Mouse (Mus musculus): Measurements from ENCODE around the gene Atg9b. TPM values are rescaled to one million over a fixed set of nuclear protein-coding genes. Genes with fewer than 3 reads are reported as not detected.
A peak's percentile ranks its signal among the peaks of the same experiment; 100 is the strongest.

Gene Atg9b
- polyA plus RNA-seq, 1 experiment from 2014 or later = 2.5 TPM

DNA sequence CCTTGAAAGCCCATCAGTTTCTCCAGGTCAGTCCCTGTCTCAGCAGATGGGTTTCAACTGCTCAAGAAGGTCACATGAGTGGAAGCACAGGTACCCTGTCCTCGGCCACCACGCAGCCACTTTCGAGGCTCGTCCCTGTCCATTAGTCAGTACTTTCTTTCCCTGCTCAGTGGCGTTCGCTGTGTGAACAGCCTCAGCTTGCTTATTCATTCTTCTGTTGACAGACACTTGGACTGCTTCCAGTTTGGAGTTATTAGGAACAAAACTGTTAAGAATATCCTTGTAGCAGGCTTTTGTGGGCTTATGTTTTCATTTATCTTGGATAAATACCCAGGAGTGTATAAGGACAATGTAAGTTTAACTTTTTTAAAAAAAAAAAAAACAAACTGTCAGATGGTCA, 17.7 kb downstream of the Atg9b start:
- Histone ChIP-seq H3K4me1 (peaks cover 10% of the 10 kb centered on the region), H3K9me3 (no peaks in the 10 kb centered on the region), H3K27ac (0 out of 2 replicates have a peak overlapping the region, but pooled peaks have one; percentile 31), H3K27me3 (replicated peaks) (0 out of 2 replicates have a peak, but pooled peaks cover 3% of the 10 kb centered on the region), H3K9ac (no peak overlapping the region), H3K4me2 (no peak overlapping the region; the same call in 1 of the 2 replicates), H3K36me3 (no peaks in the 10 kb centered on the region), H3K4me3 (replicated peaks) (no peak overlapping the region)
- no peak for ATAC-seq (ENCODE audit: insufficient read depth, low FRiP score, low read depth)
- 27% methylated on average over 6 of the region's 6 CpGs for WGBS

DNA sequence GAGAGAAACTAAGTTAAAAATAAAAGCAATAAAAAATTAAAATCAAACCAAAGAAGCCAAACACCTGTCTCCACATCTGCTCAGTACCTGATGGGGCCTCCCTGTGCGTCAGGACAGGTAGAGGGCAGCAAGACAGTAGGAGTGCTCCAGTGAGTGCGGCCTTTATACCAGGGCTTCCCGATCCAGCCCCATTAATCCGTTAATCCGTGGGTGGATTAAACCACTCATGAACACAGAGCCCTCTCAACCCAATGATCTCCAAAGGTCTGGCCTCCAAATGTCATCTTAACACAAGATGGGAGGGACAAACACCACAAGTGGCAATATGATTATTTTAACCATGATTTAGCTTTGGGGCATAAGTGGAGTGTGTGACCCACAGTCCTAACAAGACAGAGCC, 18.1 kb downstream of the Atg9b start:
- H3K27ac ChIP-seq = 0 out of 2 replicates have a peak overlapping the region, but pooled peaks have one; percentile 31
- H3K4me3 ChIP-seq (replicated peaks) = no peak overlapping the region
- H3K36me3 ChIP-seq = no peaks in the 10 kb centered on the region
- ATAC-seq (ENCODE audit: insufficient read depth, low FRiP score, low read depth) = no peak
- H3K9me3 ChIP-seq = no peaks in the 10 kb centered on the region
- H3K27me3 ChIP-seq (replicated peaks) = 0 out of 2 replicates have a peak, but pooled peaks cover 3% of the 10 kb centered on the region
- no peak overlapping the region; the same call in 1 of the 2 replicates for H3K4me2 ChIP-seq
- 73% methylated on average over 5 of the region's 5 CpGs for WGBS
- no peak overlapping the region for H3K9ac ChIP-seq
- H3K4me1 ChIP-seq = peaks cover 10% of the 10 kb centered on the region

DNA sequence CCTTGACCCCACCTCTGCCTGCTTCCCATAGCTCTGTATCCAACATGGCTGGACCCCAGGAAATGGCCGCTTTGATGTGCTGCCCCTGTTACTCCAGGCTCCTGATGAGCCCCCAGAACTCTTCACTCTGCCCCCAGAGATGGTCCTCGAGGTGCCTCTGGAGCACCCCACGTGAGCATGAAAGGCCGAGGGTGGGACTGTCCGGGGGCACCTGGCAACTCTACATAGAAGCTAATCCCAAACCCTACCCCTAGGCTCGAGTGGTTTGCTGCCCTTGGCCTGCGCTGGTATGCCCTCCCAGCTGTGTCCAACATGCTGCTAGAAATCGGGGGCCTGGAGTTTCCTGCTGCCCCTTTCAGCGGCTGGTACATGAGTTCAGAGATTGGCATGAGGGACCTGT, 22.2 kb downstream of the Atg9b start:
- peak; percentile 47; the same call in 1 of the 2 replicates for ATAC-seq (ENCODE audit: insufficient read depth, low FRiP score, low read depth)
- Histone ChIP-seq H3K4me3 (replicated peaks) (no peak overlapping the region), H3K27me3 (replicated peaks) (no peaks in the 10 kb centered on the region), H3K4me2 (no peak overlapping the region), H3K9me3 (no peaks in the 10 kb centered on the region), H3K36me3 (no peaks in the 10 kb centered on the region), H3K9ac (no peak overlapping the region), H3K4me1 (peaks cover 7% of the 10 kb centered on the region), H3K27ac (no peak overlapping the region)
- 88% methylated on average over 9 of the region's 9 CpGs for WGBS

DNA sequence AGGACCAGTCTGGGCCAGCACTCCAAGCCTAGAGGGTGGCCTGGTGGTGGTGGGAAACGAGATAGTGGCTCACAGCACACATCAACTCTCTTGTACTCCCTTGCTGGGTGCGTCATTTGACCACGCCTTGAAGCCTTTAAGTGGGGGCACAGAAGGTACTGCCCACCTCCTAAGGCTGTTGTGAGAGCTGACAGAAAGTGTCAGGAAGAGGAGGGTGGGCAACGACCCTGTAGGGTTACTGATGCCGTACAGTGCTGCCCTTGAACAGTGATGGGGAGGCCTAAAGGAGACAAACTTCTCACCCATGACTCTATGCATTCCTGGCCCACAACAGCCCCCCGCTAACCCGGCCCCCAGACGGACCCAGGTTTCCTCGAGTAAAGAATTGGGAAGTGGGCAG, 25.5 kb downstream of the Atg9b start:
- no peak overlapping the region for H3K4me2 ChIP-seq
- WGBS = 76% methylated on average over 9 of the region's 9 CpGs
- H3K27ac ChIP-seq = no peak overlapping the region
- H3K36me3 ChIP-seq = no peaks in the 10 kb centered on the region
- no peak overlapping the region for H3K9ac ChIP-seq
- H3K4me3 ChIP-seq (replicated peaks) = no peak overlapping the region
- H3K9me3 ChIP-seq = no peaks in the 10 kb centered on the region
- no peak for ATAC-seq (ENCODE audit: insufficient read depth, low FRiP score, low read depth)
- H3K27me3 ChIP-seq (replicated peaks) = no peaks in the 10 kb centered on the region
- H3K4me1 ChIP-seq = no peaks in the 10 kb centered on the region

DNA sequence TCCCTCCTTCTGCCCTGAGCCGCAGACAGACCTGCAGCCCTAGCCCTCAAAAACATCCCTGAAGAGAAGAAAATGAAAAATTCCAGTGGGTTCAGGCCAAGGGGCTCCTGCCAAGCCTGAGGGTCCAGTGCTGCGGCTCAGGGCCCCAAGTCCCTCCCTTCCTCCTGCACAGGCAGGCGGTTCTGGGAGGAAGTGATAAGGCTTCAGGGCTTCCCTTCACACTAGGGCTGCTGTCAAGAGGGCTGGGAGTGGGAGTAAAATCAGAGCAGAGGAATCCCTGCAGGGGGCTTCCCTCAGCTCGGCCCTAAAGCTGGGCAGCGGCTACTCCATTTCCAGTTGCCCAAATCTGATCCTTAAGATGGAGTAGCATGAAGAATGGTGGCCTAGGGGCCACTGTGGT, 26.4 kb downstream of the Atg9b start:
- no peak overlapping the region for H3K9ac ChIP-seq
- no peak overlapping the region for H3K4me2 ChIP-seq
- no peak overlapping the region for H3K27ac ChIP-seq
- no peaks in the 10 kb centered on the region for H3K36me3 ChIP-seq
- no peaks in the 10 kb centered on the region for H3K9me3 ChIP-seq
- no peaks in the 10 kb centered on the region for H3K4me1 ChIP-seq
- WGBS = 31% methylated on average over 5 of the region's 5 CpGs
- H3K4me3 ChIP-seq (replicated peaks) = no peak overlapping the region
- H3K27me3 ChIP-seq (replicated peaks) = no peaks in the 10 kb centered on the region
- ATAC-seq (ENCODE audit: insufficient read depth, low FRiP score, low read depth) = no peak

DNA sequence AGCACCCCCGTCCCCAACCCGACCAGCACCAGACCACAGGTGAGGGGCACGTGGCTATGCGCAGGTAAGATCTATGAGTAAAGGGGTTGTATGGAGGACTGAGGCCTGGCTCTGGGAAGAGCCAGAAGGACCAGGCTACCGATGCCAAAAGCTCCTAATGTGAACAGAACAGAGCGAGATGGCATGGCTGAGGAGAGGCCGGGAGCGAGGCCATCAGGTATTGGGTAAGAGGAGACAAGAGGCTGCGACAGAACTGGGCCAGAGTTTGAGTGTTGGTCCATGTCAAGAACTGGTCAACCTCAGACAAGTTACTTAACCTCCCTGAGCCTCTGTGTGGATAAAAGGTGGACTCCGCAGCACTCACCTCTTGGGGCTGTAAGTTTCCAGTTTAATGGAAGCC, 27.0 kb downstream of the Atg9b start:
- no peak overlapping the region for H3K4me2 ChIP-seq
- no peak overlapping the region for H3K9ac ChIP-seq
- H3K27me3 ChIP-seq (replicated peaks) = no peaks in the 10 kb centered on the region
- H3K27ac ChIP-seq = no peak overlapping the region
- ATAC-seq (ENCODE audit: insufficient read depth, low FRiP score, low read depth) = no peak
- H3K36me3 ChIP-seq = no peaks in the 10 kb centered on the region
- peak overlapping the region; percentile 17; the same call in 1 of the 2 replicates for H3K4me3 ChIP-seq (replicated peaks)
- no peaks in the 10 kb centered on the region for H3K9me3 ChIP-seq
- no peaks in the 10 kb centered on the region for H3K4me1 ChIP-seq
- 77% methylated on average over 10 of the region's 10 CpGs for WGBS

DNA sequence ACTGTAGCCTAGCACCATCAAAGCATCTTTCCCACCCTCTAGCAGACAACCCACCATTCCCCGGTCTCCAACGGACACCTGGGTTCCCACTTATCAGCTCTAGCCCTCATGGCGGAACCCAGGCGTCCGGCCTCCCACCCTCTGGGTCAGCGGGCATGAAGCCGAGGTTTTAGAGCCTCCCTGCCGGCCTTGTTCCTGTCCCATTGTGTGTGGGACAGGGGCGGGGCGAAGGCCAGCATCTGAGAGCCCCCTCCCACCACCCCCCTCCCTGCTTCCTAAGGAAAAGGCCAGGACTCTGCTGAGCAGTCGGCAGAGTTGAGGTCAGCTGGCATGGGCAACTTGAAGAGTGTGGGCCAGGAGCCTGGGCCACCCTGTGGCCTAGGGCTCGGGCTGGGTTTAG, 27.4 kb downstream of the Atg9b start, which contains the start of gene Nos3:
Gene Nos3 (plus strand): TSS at position 303 of the 400 bp plus-strand sequence.
- Histone ChIP-seq H3K27me3 (replicated peaks) (no peaks in the 10 kb centered on the region), H3K36me3 (no peaks in the 10 kb centered on the region), H3K4me3 (replicated peaks) (peak within 1 kb of the TSS; percentile 17; the same call in 1 of the 2 replicates), H3K4me2 (no peak within 1 kb of the TSS), H3K27ac (no peak within 1 kb of the TSS), H3K9ac (no peak within 1 kb of the TSS), H3K4me1 (no peaks in the 10 kb centered on the region), H3K9me3 (no peaks in the 10 kb centered on the region)
- ATAC-seq (ENCODE audit: insufficient read depth, low FRiP score, low read depth) = no peak
- WGBS = 60% methylated on average over 12 of the region's 12 CpGs

DNA sequence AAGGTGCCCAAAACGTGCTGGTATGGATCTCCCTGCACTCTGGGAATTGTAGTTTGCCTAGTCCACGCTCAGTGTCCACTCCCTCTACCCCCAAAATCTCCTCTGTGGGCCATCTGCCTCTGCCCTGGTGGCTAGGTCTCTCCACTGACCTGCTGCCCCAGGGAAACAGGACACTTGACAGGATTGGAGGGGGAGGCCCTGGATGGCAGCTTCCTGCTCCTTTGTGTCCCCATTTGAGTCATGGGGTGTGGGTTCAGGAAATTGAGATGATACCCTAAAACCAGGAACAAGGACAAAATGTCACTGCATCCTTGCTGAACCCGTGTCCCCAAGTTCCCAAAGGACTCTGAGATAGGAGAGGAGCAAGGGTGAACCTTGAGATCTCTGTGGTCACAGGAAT, 27.9 kb downstream of the Atg9b start:
- WGBS = 58% methylated on average over 3 of the region's 3 CpGs
- no peaks in the 10 kb centered on the region for H3K36me3 ChIP-seq

DNA sequence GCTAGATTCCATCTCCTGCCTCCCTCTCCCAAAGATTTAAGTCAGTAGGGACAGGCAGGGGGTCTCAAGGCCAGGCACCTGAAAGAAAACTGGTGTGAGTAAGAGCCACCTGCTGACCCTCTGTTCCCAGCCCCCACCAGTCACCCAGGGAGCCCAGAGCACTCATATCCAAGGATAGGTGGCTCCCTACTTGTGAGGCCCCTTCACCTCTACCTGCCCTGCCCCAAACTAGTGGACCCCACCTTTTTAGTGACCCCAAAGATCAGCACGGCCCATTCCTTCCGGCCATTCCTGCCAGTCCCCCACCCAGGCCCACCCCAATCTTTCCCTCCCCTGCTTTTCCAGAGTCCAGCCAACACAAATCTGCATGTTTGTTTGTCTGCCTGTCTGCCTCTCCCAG, 28.5 kb downstream of the Atg9b start:
- no peaks in the 10 kb centered on the region for H3K27me3 ChIP-seq (replicated peaks)
- 70% methylated on average over 2 of the region's 2 CpGs for WGBS
- H3K4me2 ChIP-seq = no peak overlapping the region
- no peak overlapping the region for H3K9ac ChIP-seq
- H3K4me1 ChIP-seq = no peaks in the 10 kb centered on the region
- no peak for ATAC-seq (ENCODE audit: insufficient read depth, low FRiP score, low read depth)
- H3K36me3 ChIP-seq = no peaks in the 10 kb centered on the region
- no peak overlapping the region for H3K27ac ChIP-seq
- no peaks in the 10 kb centered on the region for H3K9me3 ChIP-seq
- H3K4me3 ChIP-seq (replicated peaks) = no peak overlapping the region

More for the DNA sequence above, 27.9 kb downstream of the Atg9b start:
- H3K4me1 ChIP-seq = no peaks in the 10 kb centered on the region
- H3K4me3 ChIP-seq (replicated peaks) = no peak overlapping the region
- no peaks in the 10 kb centered on the region for H3K9me3 ChIP-seq
- no peak overlapping the region for H3K27ac ChIP-seq
- H3K27me3 ChIP-seq (replicated peaks) = no peaks in the 10 kb centered on the region
- ATAC-seq (ENCODE audit: insufficient read depth, low FRiP score, low read depth) = no peak
- no peak overlapping the region for H3K4me2 ChIP-seq
- no peak overlapping the region for H3K9ac ChIP-seq

DNA sequence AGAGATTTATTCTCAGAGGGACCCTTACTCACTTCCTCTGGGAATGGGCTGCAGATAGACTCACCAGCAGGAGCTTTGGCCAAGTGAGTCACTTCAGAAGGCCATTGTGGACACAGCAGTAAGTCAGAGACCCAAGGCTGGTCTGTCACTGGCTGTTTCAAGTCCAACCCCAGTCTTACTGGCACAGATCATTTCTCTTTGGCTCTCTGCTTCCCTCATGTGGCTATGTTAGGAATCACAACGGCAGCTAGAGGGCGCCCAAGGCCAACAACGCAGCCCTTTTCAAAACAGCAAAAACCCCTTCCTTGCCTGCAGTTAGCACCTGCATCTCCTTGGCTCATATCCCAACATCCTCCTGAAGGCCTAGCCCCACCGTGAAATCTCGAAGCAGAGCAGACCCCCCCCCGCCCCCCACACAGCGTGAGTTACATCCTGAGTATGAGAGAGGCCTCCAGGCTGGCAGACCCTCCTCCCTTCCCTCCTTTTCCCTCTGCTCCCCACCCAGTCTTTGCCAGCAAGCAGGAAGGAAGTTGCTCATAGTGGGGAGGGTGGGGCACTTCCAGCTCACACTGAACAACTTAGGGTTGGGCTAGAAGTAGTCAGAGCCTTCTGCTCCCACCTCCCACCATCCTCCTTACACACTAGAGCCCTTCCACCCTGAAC, 31.0 kb downstream of the Atg9b start:
- Histone ChIP-seq H3K4me3 (replicated peaks) (no peak overlapping the region), H3K4me2 (no peak overlapping the region), H3K4me1 (no peaks in the 10 kb centered on the region), H3K36me3 (no peaks in the 10 kb centered on the region), H3K9me3 (no peaks in the 10 kb centered on the region), H3K27ac (no peak overlapping the region), H3K27me3 (replicated peaks) (no peaks in the 10 kb centered on the region), H3K9ac (no peak overlapping the region)
- peak; percentile 51 for ATAC-seq (ENCODE audit: insufficient read depth, low FRiP score, low read depth)
- 0% methylated on average over 7 of the region's 7 CpGs for WGBS

DNA sequence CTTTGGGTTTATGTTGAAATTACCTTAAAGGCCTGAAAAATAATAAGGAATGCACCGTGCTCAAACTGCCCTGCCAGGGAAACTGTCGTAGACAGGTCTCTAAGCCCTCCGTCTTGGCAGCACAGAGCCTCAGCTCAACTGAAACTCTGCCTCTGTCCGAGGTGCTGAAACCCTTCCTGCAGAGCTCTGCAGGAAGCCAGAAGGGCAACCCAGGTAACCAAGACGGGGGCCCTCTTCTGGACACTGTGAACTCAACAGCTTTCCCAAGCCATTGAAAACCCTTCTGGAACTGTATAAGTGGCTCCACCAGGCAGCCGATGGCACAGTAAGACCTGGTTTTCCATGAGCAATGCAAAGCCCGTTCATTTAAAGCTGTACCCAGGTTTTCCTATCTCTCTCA, 34.5 kb downstream of the Atg9b start:
- 12% methylated on average over 7 of the region's 7 CpGs for WGBS
- Histone ChIP-seq H3K4me3 (replicated peaks) (no peak overlapping the region), H3K9me3 (no peaks in the 10 kb centered on the region)

DNA sequence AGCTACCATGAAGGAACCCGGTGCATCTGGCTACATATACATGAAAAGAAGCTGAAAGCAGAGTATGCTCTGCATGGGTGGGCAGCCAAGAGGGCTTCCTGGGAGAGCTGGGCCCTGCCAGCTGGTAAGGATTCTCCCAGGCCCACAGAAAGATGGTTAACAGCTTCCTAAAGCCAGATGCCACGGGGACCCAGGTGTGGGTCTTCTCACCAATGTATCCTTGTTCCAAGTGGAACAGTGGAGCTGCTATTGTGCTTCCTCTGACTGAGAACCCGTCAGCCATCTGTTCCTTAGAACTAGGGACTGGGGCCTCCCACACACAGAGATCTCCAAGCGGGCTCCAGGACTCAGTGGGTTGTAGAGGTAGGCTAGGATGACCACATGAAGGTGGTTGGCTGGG, 35.2 kb downstream of the Atg9b start:
- Histone ChIP-seq H3K4me2 (no peak overlapping the region), H3K9ac (no peak overlapping the region), H3K27ac (no peak overlapping the region), H3K27me3 (replicated peaks) (0 out of 2 replicates have a peak, but pooled peaks cover 3% of the 10 kb centered on the region), H3K36me3 (no peaks in the 10 kb centered on the region), H3K9me3 (no peaks in the 10 kb centered on the region), H3K4me1 (peaks cover 16% of the 10 kb centered on the region), H3K4me3 (replicated peaks) (no peak overlapping the region)
- 41% methylated on average over 4 of the region's 4 CpGs for WGBS
- no peak for ATAC-seq (ENCODE audit: insufficient read depth, low FRiP score, low read depth)

More for the DNA sequence above, 34.5 kb downstream of the Atg9b start:
- peak; percentile 33; the same call in 1 of the 2 replicates for ATAC-seq (ENCODE audit: insufficient read depth, low FRiP score, low read depth)
- peaks cover 9% of the 10 kb centered on the region for H3K4me1 ChIP-seq
- no peak overlapping the region for H3K27ac ChIP-seq
- H3K36me3 ChIP-seq = no peaks in the 10 kb centered on the region
- 0 out of 2 replicates have a peak, but pooled peaks cover 3% of the 10 kb centered on the region for H3K27me3 ChIP-seq (replicated peaks)
- no peak overlapping the region for H3K9ac ChIP-seq
- no peak overlapping the region for H3K4me2 ChIP-seq
